Mouse (Mus musculus) heart, adult 2 months (tissue): Measurements from ENCODE around the gene Smad1.

ENCODE experiments used
- CTCF ChIP-seq: fragments of 200-600 bp; IDR thresholded peaks from 2 replicates; pipeline ENCODE4 v1.8.1; 2022; ENCODE audit warnings: antibody characterized with exemption, mild to moderate bottlenecking, moderate library complexity
- EP300 ChIP-seq: fragments of 200-500 bp; IDR thresholded peaks from 2 replicates; pipeline ENCODE4 v1.6.1; 2011; ENCODE audit warnings: low read depth, low read length, control low read depth; ENCODE audit not compliant: insufficient read depth
- POLR2A ChIP-seq: fragments of 200-500 bp; IDR thresholded peaks from 2 replicates; pipeline ENCODE4 v1.6.1; 2011; ENCODE audit warnings: mild to moderate bottlenecking, low read depth, low read length, control low read depth; ENCODE audit not compliant: insufficient read depth

GRCm38 (mm10) chr8:79310801-79311200, 88.5 kb downstream of the Smad1 start:
- TF ChIP-seq CTCF (no peak), EP300 (no peak), POLR2A (no peak)
